In the genomic region with DNA sequence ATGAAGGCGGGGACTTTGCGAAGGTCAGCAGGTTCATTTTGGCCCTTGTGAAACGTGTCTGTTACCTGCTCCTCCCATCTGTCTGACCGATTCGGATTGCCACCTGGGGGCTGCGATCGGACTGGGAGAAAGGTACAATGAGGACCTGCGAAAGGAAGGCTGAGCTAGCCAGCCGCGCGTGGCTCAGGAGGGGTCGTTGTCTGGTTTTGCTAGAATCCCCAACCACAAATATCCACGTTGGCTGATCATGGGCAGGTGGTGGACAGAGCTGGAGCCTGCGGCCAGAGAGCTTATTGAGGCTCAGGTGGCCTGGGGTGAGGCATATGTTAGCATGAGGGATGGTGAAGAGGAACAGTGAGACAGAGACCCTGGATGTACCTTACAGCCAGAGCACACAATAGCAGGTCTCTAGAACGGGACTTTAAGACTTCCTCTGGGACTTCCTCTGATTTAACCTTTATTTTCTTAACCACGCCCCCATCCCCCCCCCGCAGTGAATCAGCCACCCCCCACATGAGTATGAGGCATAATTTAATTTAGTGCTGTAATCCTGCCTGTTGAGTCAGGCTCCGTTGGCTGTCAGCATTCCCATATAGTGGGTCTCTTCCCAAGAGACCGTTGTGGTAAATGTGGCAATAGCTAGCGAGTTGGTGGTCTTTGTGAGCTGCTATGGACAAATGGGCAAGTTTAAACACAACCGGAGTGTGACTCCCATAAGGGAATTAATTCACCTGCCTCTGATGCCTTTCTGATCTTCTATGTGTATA, we compare ENCODE assay signal across 8 mouse cellular contexts. TPM values are rescaled to one million over a fixed set of nuclear protein-coding genes. Genes with fewer than 3 reads are reported as not detected.
DNase-seq lines count a peak whose midpoint lies in the region; ATAC-seq and TF ChIP-seq lines count a peak whose summit lies in the region.

No protein-coding gene starts in this region.

- no peaks in the 10 kb centered on the region for H3K36me3 ChIP-seq in forebrain, embryonic 16.5 days (ENCODE audit: control insufficient read depth, insufficient read depth)
- H3K36me3 ChIP-seq in liver, embryonic 16.5 days (ENCODE audit: control insufficient read depth, insufficient read depth): no peaks in the 10 kb centered on the region

- H3K27me3 ChIP-seq in forebrain, embryonic 16.5 days (replicated peaks; ENCODE audit: control insufficient read depth, insufficient read depth, low read length): no peaks in the 10 kb centered on the region
- peaks cover 17% of the 10 kb centered on the region for H3K27me3 ChIP-seq in liver, embryonic 16.5 days (ENCODE audit: control insufficient read depth, insufficient read depth, low read depth, low read length)

- peak overlapping the region; percentile 95 for H3K4me2 ChIP-seq in forebrain, embryonic 16.5 days (ENCODE audit: low read length)
- H3K4me2 ChIP-seq in liver, embryonic 16.5 days (ENCODE audit: low read depth, low read length): peak overlapping the region; percentile 48

- intact Hi-C loops in left cerebral cortex, adult 2 months (cut with DNase I): loop anchor here (5.0 kb wide), 1 partner anchor 44 kb away; no protein-coding TSS in a partner anchor

- TF ChIP-seq CTCF in left cerebral cortex, adult 2 months (IDR thresholded peaks at IDR 0.05): no peak

- H3K27ac ChIP-seq in left cerebral cortex, adult 2 months: peak overlapping the region; percentile 93
- H3K27ac ChIP-seq in brown adipose tissue, adult 24 weeks (replicated peaks; ENCODE audit: low read depth, low read length): no peak overlapping the region
- peak overlapping the region; percentile 85 for H3K27ac ChIP-seq in forebrain, embryonic 16.5 days (ENCODE audit: low read length)
- no peak overlapping the region for H3K27ac ChIP-seq in liver, embryonic 16.5 days (ENCODE audit: low read length)

- peaks cover 3% of the 10 kb centered on the region for H3K4me1 ChIP-seq in brown adipose tissue, adult 24 weeks (ENCODE audit: control insufficient read depth, insufficient read depth, insufficient read length, low read length)
- peaks cover 32% of the 10 kb centered on the region for H3K4me1 ChIP-seq in forebrain, embryonic 16.5 days (replicated peaks; ENCODE audit: control insufficient read depth, insufficient read depth, low read length)
- no peaks in the 10 kb centered on the region for H3K4me1 ChIP-seq in liver, embryonic 16.5 days (ENCODE audit: control insufficient read depth, low read depth, low read length)

- DNase-seq in left cerebral cortex, adult 2 months (ENCODE audit: extremely low spot score in 1 of 2, low spot score in 2 of 2): peak; percentile 17 to 29
- DNase-seq in left cerebral cortex, adult 11 months (ENCODE audit: low spot score): no peak
- DNase-seq in urinary bladder, postnatal 36 days (ENCODE audit: low spot score in 2 of 2): no peak
- DNase-seq in right cerebral cortex, postnatal 4 days: no peak

- peak; percentile 16; the same call in 1 of the 2 replicates for ATAC-seq in forebrain, embryonic 16.5 days
- ATAC-seq in liver, embryonic 16.5 days (ENCODE audit: low read depth): no peak
- ATAC-seq in megakaryocyte progenitor cell, adult 5-6 weeks (replicated peaks; ENCODE audit: poor library complexity): no peak

- H3K9ac ChIP-seq in forebrain, embryonic 16.5 days (replicated peaks; ENCODE audit: low read depth, low read length): peak overlapping the region; percentile 98
- peak overlapping the region; percentile 53 for H3K9ac ChIP-seq in liver, embryonic 16.5 days (ENCODE audit: low read depth, low read length)

- H3K4me3 ChIP-seq in left cerebral cortex, adult 2 months: peak overlapping the region; percentile 94
- peak overlapping the region; percentile 80 for H3K4me3 ChIP-seq in brown adipose tissue, adult 24 weeks (ENCODE audit: insufficient read depth, low read depth, low read length)
- peak overlapping the region; percentile 87 for H3K4me3 ChIP-seq in forebrain, embryonic 16.5 days (replicated peaks; ENCODE audit: low read length)
- H3K4me3 ChIP-seq in liver, embryonic 16.5 days (ENCODE audit: low read depth, low read length): peak overlapping the region; percentile 60

- H3K9me3 ChIP-seq in forebrain, embryonic 16.5 days (ENCODE audit: control insufficient read depth, low read length): no peaks in the 10 kb centered on the region
- no peaks in the 10 kb centered on the region for H3K9me3 ChIP-seq in liver, embryonic 16.5 days (replicated peaks; ENCODE audit: control insufficient read depth, low read length)

- 9% methylated on average over 21 of the region's 21 CpGs for WGBS in forebrain, embryonic 16.5 days
- WGBS in liver, embryonic 16.5 days (ENCODE audit: insufficient replicate concordance): 7% methylated on average over 21 of the region's 21 CpGs

RNA-seq across cellular contexts. Expression of a gene that starts 0.9 kb away (rescaled TPM):
- total RNA-seq in left cerebral cortex, adult 2 months (2021): 10 to 100 TPM; 33.2 to 35.0 TPM
- 3.3 and 5.7 TPM in 2 replicates for polyA plus RNA-seq in brown adipose tissue, adult 24 weeks (2012; ENCODE audit: insufficient read depth, insufficient read length, missing spikeins)
- 14.7 and 18.1 TPM in 2 replicates for polyA plus RNA-seq in forebrain, embryonic 16.5 days (2015; fragmentation: Nextera tagmentation; extraction: Ambion mirVana)
- polyA plus RNA-seq in liver, embryonic 16.5 days (2015; fragmentation: Nextera tagmentation; extraction: Ambion mirVana): 2.0 and 2.1 TPM in 2 replicates
- 0.90 and 1.2 TPM in 2 replicates for total RNA-seq in megakaryocyte progenitor cell, adult 5-6 weeks (2015)
- 0.54 and 0.84 TPM in 2 replicates for total RNA-seq in megakaryocyte progenitor cell, adult 5-6 weeks (2017)

RNA-seq across cellular contexts. Expression of a gene that starts 43.4 kb away (rescaled TPM):
- total RNA-seq in left cerebral cortex, adult 2 months (2021): 10 to 100 TPM; 52.5 to 52.7 TPM
- 21.5 and 44.2 TPM in 2 replicates for polyA plus RNA-seq in brown adipose tissue, adult 24 weeks (2012; ENCODE audit: insufficient read depth, insufficient read length, missing spikeins)
- polyA plus RNA-seq in forebrain, embryonic 16.5 days (2015; fragmentation: Nextera tagmentation; extraction: Ambion mirVana): 168 and 190 TPM in 2 replicates
- polyA plus RNA-seq in liver, embryonic 16.5 days (2015; fragmentation: Nextera tagmentation; extraction: Ambion mirVana): 179 and 193 TPM in 2 replicates
- total RNA-seq in megakaryocyte progenitor cell, adult 5-6 weeks (2015): 108 and 138 TPM in 2 replicates
- 493 and 521 TPM in 2 replicates for total RNA-seq in megakaryocyte progenitor cell, adult 5-6 weeks (2017)

Comparison
In these comparisons a context has a peak if more than half of its experiments do, and no peak if none do; other contexts are left out.
1. DNase-seq: peak in left cerebral cortex, adult 2 months (2 of 2); none in left cerebral cortex, adult 11 months (single experiment), urinary bladder, postnatal 36 days (0 of 2) and right cerebral cortex, postnatal 4 days (single experiment).
2. H3K27ac ChIP-seq: peak in left cerebral cortex, adult 2 months (single experiment) and forebrain, embryonic 16.5 days (single experiment); none in brown adipose tissue, adult 24 weeks (single experiment) and liver, embryonic 16.5 days (single experiment).
3. Peak in every context shown above with its lines, with median percentiles within 50 percentile points of each other: H3K4me3 ChIP-seq.